Mouse (Mus musculus): ENCODE data around the gene Amt.

The Amt gene

DNA sequence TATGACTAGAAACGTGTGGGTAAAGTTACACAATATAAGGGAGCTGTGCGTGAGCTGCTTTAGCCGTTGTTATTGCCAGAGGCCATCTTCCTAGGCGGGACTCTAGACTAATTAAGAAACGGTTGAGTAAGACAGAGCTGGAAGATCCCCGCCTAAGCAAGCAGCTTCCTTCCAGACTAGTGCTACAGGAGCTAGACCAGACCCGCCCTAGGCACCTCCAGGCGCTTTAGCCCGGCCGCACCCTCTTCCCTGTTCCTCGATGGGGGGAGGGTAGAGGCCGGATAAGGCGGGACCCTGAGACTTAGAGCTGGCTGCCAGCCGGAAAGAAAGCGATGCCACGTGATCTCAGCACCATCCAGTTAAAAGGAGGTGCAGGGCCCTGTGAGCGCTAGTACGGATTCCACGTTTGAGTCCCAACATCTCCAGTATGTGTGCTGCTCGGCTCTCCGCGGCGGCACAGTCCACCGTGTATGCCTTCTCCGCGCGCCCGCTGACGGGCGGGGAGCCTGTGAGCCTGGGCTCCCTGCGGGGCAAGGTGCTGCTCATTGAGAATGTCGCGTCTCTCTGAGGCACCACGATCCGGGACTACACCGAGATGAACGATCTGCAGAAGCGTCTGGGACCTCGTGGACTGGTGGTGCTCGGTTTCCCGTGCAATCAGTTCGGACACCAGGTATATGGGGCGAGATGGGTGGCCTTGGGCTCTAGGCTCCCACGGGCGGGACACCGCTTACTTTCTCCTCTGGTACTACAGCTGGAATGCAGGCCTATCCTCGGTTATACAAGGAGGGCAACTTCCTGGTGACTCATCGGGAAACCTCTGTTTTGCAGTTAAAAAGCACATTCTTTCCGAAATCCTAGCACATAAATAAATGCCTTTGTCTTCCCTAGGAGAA lies 42.5 kb downstream of the Amt start, which contains the start of gene Gpx1:
Gene Gpx1, plus strand, starts transcription at position 18 of the 896 bp plus-strand sequence.
- peak; percentile 86 for DNase-seq (ENCODE audit: low read depth, low spot score)

DNA sequence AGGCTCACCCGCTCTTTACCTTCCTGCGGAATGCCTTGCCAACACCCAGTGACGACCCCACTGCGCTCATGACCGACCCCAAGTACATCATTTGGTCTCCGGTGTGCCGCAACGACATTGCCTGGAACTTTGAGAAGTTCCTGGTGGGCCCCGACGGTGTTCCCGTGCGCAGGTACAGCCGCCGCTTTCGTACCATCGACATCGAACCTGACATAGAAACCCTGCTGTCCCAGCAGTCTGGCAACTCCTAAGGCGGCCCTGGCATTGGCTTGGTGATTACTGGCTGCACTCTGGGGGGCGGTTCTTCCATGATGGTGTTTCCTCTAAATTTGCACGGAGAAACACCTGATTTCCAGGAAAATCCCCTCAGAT lies 43.2 kb downstream of the Amt start:
- DNase-seq (ENCODE audit: low read depth, low spot score) = no peak

DNA sequence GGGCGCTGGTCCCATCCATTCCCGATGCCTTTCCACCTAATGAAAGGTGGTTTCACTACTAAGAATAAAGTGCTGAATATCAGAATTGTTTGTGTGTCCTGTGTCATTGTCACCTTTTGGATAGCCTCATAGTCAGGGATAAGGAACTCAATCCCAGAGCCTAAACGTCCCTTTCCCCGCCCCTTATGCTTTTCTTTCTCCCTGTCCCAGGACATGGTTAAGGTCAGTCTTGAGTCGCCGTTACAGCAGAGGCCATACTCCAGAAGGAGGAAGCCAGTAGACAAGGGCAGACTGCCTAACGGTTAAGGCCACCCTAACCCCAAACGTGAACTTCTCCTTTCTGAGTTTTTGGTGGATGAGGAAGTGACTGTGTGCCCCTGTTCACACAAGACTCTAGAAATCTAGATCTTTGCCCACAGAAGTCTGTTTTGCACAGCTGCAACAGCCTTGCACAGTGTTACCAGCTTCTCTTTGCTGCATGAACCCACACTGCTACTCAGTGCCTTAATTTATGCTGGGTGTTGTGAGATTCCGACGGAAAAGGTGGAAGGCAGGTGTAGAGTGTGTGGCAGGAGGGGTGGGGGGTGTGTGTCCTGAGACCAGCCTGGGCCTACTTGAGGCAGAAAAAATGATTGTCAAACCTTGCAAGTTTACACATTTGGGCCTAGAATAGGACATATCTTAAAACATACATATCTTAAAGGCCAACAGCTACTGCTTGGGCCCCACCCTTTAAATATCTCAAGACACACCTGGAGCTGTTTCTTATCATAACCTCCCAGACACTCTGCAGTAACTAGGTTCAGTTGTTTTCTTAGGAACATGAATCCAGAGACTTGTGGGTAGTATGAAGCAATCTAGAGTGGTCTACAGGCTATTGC lies 43.8 kb downstream of the Amt start:
- DNase-seq (ENCODE audit: low read depth, low spot score) = peak; percentile 28

DNA sequence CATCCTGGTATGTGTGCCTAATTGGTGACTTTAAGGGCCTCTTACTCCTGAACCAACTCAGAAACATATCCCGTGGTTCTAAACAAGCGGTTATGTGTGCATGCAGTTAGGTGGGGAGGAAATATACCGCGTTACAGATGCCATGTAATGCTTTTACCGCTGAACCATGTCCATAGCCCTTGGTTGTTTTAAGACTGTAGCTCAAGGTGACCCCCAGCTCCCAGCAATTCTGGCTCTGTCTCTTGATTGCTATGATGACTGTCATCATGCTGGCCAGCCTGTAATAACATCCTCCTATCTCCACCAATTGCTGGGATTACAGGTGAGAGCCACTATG lies 44.5 kb downstream of the Amt start:
- DNase-seq (ENCODE audit: low read depth, low spot score) = no peak

DNA sequence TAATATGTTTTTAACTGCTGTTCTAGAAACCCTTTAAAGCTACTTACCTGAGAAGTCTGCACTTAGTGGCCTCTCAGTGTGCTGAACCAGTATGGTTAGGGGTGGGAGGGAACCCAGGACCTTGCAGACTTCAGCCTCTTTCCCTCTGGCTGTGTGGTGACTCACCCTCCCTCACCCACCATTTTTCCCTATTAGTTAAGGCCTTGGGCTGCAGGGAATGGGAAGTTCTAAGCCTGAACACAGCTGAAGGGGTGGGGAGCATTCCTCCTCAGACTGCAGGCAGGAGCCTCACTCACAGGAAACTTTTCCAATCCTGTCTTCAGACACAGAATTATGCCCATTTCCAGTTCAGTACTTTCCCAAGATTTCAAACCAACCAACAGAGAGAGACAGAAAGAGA lies 45.1 kb downstream of the Amt start:
- no peak for DNase-seq (ENCODE audit: low read depth, low spot score)

DNA sequence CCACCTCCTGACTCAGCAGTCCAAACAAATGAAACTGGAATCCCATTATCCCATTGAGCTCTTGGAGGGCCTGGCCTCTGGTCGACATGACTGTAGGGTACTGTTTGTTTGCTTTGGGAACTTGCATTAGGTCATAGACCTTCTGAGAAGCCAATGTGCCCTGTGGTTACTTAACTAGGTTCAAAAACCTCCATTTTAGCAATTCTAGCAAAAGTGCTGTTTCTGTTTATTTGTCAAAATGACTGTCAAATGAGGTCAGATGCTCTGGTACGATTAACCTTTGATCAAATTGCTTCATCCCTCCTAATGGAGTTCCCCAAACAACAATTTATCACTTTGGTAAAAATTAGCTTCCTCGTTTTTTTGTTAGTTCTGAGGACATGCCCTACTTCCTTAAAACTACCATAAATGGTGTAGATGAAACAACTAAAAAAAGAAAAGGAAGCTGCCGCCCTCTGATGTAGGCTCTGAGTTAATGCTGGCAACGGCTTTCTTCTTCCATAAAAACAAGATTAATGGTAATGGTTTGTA lies 45.7 kb downstream of the Amt start:
- DNase-seq (ENCODE audit: low read depth, low spot score) = peak; percentile 46

DNA sequence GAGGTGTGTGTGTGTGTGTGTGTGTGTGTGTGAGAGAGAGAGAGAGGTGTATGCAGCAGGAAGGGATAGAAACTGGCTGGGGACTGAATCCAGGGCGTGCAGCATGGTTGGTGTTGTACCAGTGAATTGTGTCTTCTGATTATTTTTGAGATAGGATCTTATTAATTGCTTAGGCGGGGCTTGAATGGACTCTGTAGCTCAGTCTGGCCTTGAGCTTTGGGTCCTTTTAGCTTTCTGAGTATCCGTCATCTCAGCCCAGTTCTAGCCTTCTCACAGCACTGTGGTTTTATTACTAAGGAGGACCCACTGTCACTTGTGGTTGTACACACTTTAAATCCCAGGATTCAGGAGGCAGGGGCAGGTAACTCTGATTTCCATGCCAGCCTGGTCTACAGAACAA lies 46.7 kb downstream of the Amt start:
- DNase-seq (ENCODE audit: low read depth, low spot score) = no peak

DNA sequence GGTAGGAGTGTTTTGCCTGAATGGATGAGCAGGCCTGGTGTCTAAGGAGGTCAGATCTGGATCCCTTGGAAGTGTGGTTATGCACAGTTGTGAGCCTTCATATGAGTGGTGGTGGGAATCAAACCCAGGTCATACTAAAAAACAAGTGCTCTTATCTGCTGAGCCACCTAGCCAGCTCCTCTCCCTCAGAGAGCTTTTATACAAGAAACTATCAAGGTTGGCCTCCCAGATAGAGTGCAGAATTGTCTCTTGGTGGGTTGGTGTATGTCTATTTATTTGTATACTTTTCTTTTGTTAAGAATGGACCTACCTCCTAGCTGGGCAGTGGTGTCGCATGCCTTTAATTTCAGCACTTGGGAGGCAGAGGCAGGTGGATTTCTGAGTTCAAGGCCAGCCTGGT lies 47.2 kb downstream of the Amt start:
- no peak for DNase-seq (ENCODE audit: low read depth, low spot score)

DNA sequence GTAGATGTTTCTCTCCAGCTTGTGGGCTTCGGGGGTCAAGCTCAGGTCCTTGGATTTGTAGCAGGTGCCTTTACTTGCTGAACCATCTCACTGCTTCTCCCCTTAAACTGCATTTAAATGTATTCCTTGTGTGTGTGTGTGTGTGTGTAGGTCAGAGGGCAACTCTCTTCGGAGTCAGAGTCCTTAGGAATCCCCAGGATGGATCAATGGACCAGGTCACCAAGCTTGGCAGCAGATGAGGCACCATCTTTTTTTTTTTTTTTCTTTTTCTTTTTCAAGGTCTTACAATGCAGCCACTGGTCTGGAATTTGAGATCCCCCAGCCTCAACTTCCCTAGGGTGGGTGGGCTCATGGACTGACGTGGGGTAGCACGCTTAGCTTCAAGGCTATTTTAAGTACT lies 47.8 kb downstream of the Amt start:
- no peak for DNase-seq (ENCODE audit: low read depth, low spot score)

DNA sequence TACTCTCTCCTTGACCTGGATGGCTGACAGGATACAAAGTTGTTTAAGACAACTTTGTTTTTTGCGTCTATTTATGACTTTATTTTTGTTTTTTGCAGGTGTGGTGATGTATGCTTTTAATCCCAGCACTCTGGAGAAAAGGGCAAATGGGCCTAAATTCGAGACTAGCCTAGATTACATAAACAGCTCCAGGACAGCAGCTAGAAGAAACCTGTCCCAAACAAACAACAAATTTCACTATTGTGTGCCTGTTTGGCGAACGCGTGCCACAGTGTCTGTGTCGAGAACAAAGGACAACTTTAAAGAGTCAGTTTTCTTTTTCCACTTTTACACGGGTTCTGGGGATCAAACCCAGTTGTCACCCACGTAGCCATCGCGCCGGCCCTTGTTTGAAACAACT lies 50.4 kb downstream of the Amt start:
- DNase-seq (ENCODE audit: low read depth, low spot score) = no peak

DNA sequence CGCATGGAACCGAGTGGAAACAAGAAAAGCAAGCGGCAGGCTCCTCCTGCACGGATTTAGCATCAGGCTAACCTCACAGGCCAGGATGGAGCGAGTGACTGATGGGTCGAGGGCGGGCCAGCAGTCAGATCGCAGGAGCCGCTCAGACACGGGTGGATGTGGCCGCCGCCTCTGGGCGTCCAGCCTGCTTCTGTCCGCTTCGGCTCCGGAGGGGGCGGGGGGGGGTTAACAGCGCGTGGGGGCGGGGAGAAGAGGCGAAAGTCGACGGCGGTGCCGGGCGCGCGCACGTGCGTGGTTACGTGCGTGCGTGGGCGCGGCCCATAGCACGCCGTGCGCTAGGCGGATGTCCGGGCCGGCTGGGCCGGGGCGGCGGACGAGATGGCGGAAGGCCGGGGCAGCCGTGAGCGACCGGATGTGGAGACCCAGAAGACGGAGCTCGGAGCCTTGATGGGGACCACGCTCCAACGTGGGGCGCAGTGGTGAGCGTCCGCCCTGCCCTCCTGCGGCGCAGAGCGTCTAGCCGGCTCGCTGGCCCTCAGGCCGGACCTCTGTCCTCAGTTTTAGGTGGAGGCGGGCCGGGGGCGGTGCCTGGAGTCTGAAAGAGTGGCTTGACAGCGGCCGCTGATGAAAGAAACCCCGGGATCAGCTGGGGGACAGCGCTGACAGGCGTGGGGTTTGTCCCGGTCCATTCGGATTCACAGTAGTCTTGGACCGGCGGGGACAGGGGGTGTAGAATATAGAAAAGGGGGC lies 51.1 kb downstream of the Amt start, which contains the start of gene Usp4:
Gene Usp4, plus strand, starts transcription at position 314 of the 750 bp plus-strand sequence.
- DNase-seq (ENCODE audit: low read depth, low spot score) = peak; percentile 75

DNA sequence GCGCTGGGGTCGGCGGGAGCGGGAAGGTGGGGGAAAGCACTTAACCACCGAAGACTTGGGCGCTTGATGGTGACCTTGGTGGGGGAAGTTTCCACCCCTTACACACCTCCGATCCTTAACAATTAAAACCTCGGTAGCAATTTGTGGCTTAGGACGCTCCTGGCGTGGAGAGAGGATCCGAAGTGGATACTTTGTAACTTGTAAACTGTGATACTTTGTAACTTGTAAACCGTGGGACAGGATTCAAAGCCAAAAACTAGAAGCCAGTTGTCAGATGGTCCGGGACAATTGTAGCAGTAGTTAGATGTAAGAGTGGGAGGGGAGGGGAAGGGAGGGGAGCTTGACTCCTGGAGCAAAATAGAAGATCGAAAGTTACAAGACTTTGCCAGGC lies 51.6 kb downstream of the Amt start:
- DNase-seq (ENCODE audit: low read depth, low spot score) = no peak

DNA sequence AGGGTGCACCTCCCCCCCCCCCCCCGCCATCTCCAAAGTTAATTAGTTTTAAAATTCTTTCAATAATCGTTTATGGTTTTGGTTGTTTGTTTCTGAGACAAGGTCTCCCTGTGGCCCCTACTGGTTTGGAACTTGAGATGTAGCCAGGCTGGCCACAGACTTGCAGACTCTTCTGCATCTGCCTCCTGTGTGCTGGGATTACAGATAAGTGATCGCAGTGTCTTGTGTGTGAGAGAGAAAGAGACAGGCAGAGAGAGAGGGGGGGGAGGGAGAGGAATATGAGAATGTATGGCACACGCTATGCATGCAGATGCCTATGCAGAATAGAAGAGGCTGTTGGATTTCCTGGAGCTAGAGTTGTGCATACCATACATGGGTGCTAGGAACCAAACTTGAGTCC lies 53.1 kb downstream of the Amt start:
- no peak for DNase-seq (ENCODE audit: low read depth, low spot score)

All from telencephalon, adult 2 months (tissue).